ENCODE assay signal across 24 mouse cellular contexts in genomic region chr12:55415255-55415654, GRCm38 (mm10). TPM values are rescaled to one million over a fixed set of nuclear protein-coding genes. Genes with fewer than 3 reads are reported as not detected.
A peak's percentile ranks its signal among the peaks of the same experiment; 100 is the strongest.
DNase-seq lines count a peak whose midpoint lies in the region; ATAC-seq lines count a peak whose summit lies in the region.
"Had no signal": no experiment of that assay in that cellular context is flagged by ENCODE, and none has a peak within 500 bp of the region (broad histone marks: within the 10 kb centered on the region; RNA-seq: fewer than 3 reads in every experiment).

No protein-coding gene starts in this region.

- H3K27me3 ChIP-seq in intestine, embryonic 16.5 days (replicated peaks; ENCODE audit: control insufficient read depth, insufficient read depth, low read length): no peaks in the 10 kb centered on the region
- no peaks in the 10 kb centered on the region for H3K27me3 ChIP-seq in intestine, embryonic 15.5 days (replicated peaks)
- no peaks in the 10 kb centered on the region for H3K27me3 ChIP-seq in kidney, embryonic 16.5 days (ENCODE audit: insufficient read depth, low read length)
- H3K27me3 ChIP-seq in liver, embryonic 15.5 days: no peaks in the 10 kb centered on the region
- H3K27me3 ChIP-seq: embryonic facial prominence, embryonic 13.5 days; forebrain, embryonic 12.5 days; forebrain, embryonic 15.5 days; Patski had no signal

- H3K9me3 ChIP-seq in intestine, embryonic 16.5 days (ENCODE audit: control insufficient read depth, low read length): no peaks in the 10 kb centered on the region
- no peaks in the 10 kb centered on the region for H3K9me3 ChIP-seq in intestine, embryonic 15.5 days
- no peaks in the 10 kb centered on the region for H3K9me3 ChIP-seq in kidney, embryonic 16.5 days (ENCODE audit: low read length)
- H3K9me3 ChIP-seq in liver, embryonic 15.5 days (replicated peaks): no peaks in the 10 kb centered on the region
- H3K9me3 ChIP-seq: embryonic facial prominence, embryonic 13.5 days; forebrain, embryonic 12.5 days; forebrain, embryonic 15.5 days; G1E had no signal

- H3K4me3 ChIP-seq in intestine, embryonic 16.5 days (ENCODE audit: low read length): no peak overlapping the region
- H3K4me3 ChIP-seq in intestine, embryonic 15.5 days (replicated peaks): no peak overlapping the region
- H3K4me3 ChIP-seq in kidney, embryonic 16.5 days (ENCODE audit: low read length): no peak overlapping the region
- H3K4me3 ChIP-seq in liver, embryonic 15.5 days (replicated peaks): no peak overlapping the region
- no peak overlapping the region for H3K4me3 ChIP-seq in brown adipose tissue, adult 24 weeks (ENCODE audit: insufficient read depth, low read depth, low read length)
- H3K4me3 ChIP-seq: embryonic facial prominence, embryonic 10.5 days; embryonic facial prominence, embryonic 13.5 days; erythroblast, embryonic 14.5 days; forebrain, embryonic 12.5 days; forebrain, embryonic 15.5 days had no signal

- H3K4me1 ChIP-seq in intestine, embryonic 16.5 days (ENCODE audit: control insufficient read depth, insufficient read depth, low read length): no peaks in the 10 kb centered on the region
- no peaks in the 10 kb centered on the region for H3K4me1 ChIP-seq in intestine, embryonic 15.5 days (replicated peaks)
- H3K4me1 ChIP-seq in kidney, embryonic 16.5 days (ENCODE audit: insufficient read depth, low read length): no peaks in the 10 kb centered on the region
- H3K4me1 ChIP-seq in liver, embryonic 15.5 days (replicated peaks): 0 out of 2 replicates have a peak, but pooled peaks cover 6% of the 10 kb centered on the region
- H3K4me1 ChIP-seq in brown adipose tissue, adult 24 weeks (ENCODE audit: control insufficient read depth, insufficient read depth, insufficient read length, low read length): peaks cover 2% of the 10 kb centered on the region; the same call in 1 of the 2 replicates
- H3K4me1 ChIP-seq: embryonic facial prominence, embryonic 10.5 days; embryonic facial prominence, embryonic 13.5 days; forebrain, embryonic 12.5 days; forebrain, embryonic 15.5 days had no signal

- H3K9ac ChIP-seq in intestine, embryonic 16.5 days (ENCODE audit: low read depth, low read length): no peak overlapping the region
- no peak overlapping the region for H3K9ac ChIP-seq in intestine, embryonic 15.5 days
- no peak overlapping the region for H3K9ac ChIP-seq in kidney, embryonic 16.5 days (replicated peaks; ENCODE audit: low read length)
- no peak overlapping the region for H3K9ac ChIP-seq in liver, embryonic 15.5 days
- H3K9ac ChIP-seq: embryonic facial prominence, embryonic 13.5 days; forebrain, embryonic 12.5 days; forebrain, embryonic 15.5 days; hindbrain, embryonic 14.5 days had no signal

- H3K27ac ChIP-seq in intestine, embryonic 16.5 days (ENCODE audit: low read length): 0 out of 2 replicates have a peak overlapping the region, but pooled peaks have one; percentile 19
- no peak overlapping the region for H3K27ac ChIP-seq in intestine, embryonic 15.5 days
- no peak overlapping the region for H3K27ac ChIP-seq in kidney, embryonic 16.5 days (ENCODE audit: low read length)
- H3K27ac ChIP-seq in liver, embryonic 15.5 days (replicated peaks): 0 out of 2 replicates have a peak overlapping the region, but pooled peaks have one; percentile 8
- peak overlapping the region; percentile 58 for H3K27ac ChIP-seq in brown adipose tissue, adult 24 weeks (replicated peaks; ENCODE audit: low read depth, low read length)
- H3K27ac ChIP-seq: embryonic facial prominence, embryonic 10.5 days; embryonic facial prominence, embryonic 13.5 days; forebrain, embryonic 12.5 days; forebrain, embryonic 15.5 days; hindbrain, embryonic 14.5 days; hindbrain, postnatal 0 days had no signal

- no peak for ATAC-seq in intestine, embryonic 16.5 days
- no peak for ATAC-seq in intestine, embryonic 15.5 days
- no peak for ATAC-seq in kidney, embryonic 16.5 days (ENCODE audit: low FRiP score, low TSS enrichment)
- ATAC-seq in liver, embryonic 15.5 days (ENCODE audit: insufficient read depth): no peak
- ATAC-seq: forebrain, embryonic 15.5 days; hindbrain, postnatal 0 days; Patski had no signal

- peak; percentile 39 for DNase-seq in kidney, adult 9 months
- DNase-seq in liver: no peak
- DNase-seq in heart, adult 11 months: no peak
- DNase-seq: cerebellum, adult 11-12 months; cerebellum, adult 8-10 months; cerebellum, postnatal 10 days; cerebellum, postnatal 36 days; embryo, embryonic 11 days; gastrocnemius, postnatal 36 days had no signal

- peaks cover 19% of the 10 kb centered on the region for H3K36me3 ChIP-seq in intestine, embryonic 16.5 days (ENCODE audit: control insufficient read depth, insufficient read depth, low read length)
- H3K36me3 ChIP-seq in intestine, embryonic 15.5 days: peaks cover 35% of the 10 kb centered on the region
- peaks cover 72% of the 10 kb centered on the region for H3K36me3 ChIP-seq in kidney, embryonic 16.5 days (ENCODE audit: insufficient read depth, low read length)
- H3K36me3 ChIP-seq in liver, embryonic 15.5 days (replicated peaks): peaks cover 87% of the 10 kb centered on the region

- H3K4me2 ChIP-seq in intestine, embryonic 16.5 days (ENCODE audit: low read depth, low read length): no peak overlapping the region
- H3K4me2 ChIP-seq in intestine, embryonic 15.5 days (replicated peaks): no peak overlapping the region
- no peak overlapping the region for H3K4me2 ChIP-seq in kidney, embryonic 16.5 days (replicated peaks; ENCODE audit: low read depth, low read length)
- no peak overlapping the region for H3K4me2 ChIP-seq in liver, embryonic 15.5 days
- H3K4me2 ChIP-seq: embryonic facial prominence, embryonic 13.5 days; forebrain, embryonic 12.5 days; forebrain, embryonic 15.5 days; heart, embryonic 11.5 days; hindbrain, embryonic 14.5 days had no signal

- 97% methylated on average over 5 of the region's 5 CpGs for WGBS in intestine, embryonic 16.5 days
- WGBS in intestine, embryonic 15.5 days: 94% methylated on average over 5 of the region's 5 CpGs
- WGBS in kidney, embryonic 16.5 days: 92% methylated on average over 5 of the region's 5 CpGs
- WGBS in liver, embryonic 15.5 days (ENCODE audit: insufficient replicate concordance): 82% methylated on average over 5 of the region's 5 CpGs

RNA-seq across cellular contexts. Expression of gene Psma6, which starts 31.2 kb away (rescaled TPM):
- polyA plus RNA-seq in intestine, embryonic 16.5 days (2015; fragmentation: Nextera tagmentation; extraction: Ambion mirVana): 375 and 407 TPM in 2 replicates
- 413 and 421 TPM in 2 replicates for polyA plus RNA-seq in intestine, embryonic 15.5 days (2015; fragmentation: Nextera tagmentation; extraction: Ambion mirVana)
- 409 and 418 TPM in 2 replicates for polyA plus RNA-seq in kidney, embryonic 16.5 days (2015; fragmentation: Nextera tagmentation; extraction: Ambion mirVana)
- 185 and 190 TPM in 2 replicates for polyA plus RNA-seq in liver, embryonic 15.5 days (2015; fragmentation: Nextera tagmentation; extraction: Ambion mirVana)
- polyA plus RNA-seq in brown adipose tissue, adult 24 weeks (2012; ENCODE audit: insufficient read depth, insufficient read length, missing spikeins): 251 and 340 TPM in 2 replicates

Comparison
In these comparisons a context has a peak if more than half of its experiments do, and no peak if none do; other contexts are left out.
1. H3K27ac ChIP-seq: peak in intestine, embryonic 16.5 days (single experiment), liver, embryonic 15.5 days (single experiment) and brown adipose tissue, adult 24 weeks (single experiment); none in intestine, embryonic 15.5 days (single experiment) and kidney, embryonic 16.5 days (single experiment).